Mouse (Mus musculus): ENCODE data around the gene Kxd1. TPM values are rescaled to one million over a fixed set of nuclear protein-coding genes. Genes with fewer than 3 reads are reported as not detected.

Kxd1 gene
- polyA plus RNA-seq, 1 experiment, result 64.4 TPM

GRCm38 (mm10) chr8:70481908-70482307 lies 45.8 kb downstream of the Kxd1 start:
- H3K4me3 ChIP-seq (ENCODE audit: insufficient read depth, low read length), result no peak overlapping the region
- no peak overlapping the region for H3K27ac ChIP-seq (ENCODE audit: insufficient read depth, low read length)
- H3K4me1 ChIP-seq (ENCODE audit: control insufficient read depth, insufficient read depth, low read length), result peaks cover 8% of the 10 kb centered on the region
- no peak for TF ChIP-seq POLR2A (IDR thresholded peaks at IDR 0.05; ENCODE audit: extremely low read depth, insufficient read depth, low read length)
- no peak for TF ChIP-seq CTCF (IDR thresholded peaks at IDR 0.05; ENCODE audit: extremely low read depth, insufficient read depth, low read length)

DNA sequence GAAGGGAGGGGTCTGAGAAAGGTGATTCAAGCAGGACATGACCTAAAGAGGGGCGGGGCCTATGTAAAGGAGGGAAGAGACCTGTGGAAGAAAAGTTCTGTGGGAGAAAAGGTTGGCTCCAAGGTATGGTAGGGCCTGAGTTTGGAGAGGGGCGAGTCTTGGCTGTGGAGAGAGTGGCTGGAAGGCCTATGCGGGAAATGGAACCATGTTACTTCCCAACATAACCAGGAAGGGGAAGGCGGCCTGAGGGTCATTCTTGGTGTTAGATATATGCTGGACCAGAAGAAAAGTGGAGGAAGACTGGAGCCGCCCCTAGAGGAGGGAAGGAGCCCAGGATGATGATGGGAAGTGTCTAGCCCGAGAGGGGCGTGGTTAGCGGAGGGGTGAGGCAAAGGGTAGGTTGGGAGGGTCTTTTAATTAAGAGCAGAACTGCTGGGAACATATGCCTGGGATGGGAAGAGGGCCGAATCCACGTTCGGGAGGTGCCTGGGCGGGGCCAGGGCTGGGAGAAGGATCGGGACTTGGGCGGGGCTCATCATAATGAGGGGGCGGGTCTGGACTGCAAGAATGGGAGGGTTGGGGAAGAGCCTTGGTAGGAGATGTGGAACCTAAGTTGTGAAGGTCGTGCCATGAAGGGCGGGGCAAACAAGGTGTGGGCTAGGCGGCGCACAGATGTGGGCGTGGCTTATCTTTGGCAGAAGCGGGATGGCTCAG lies 50.3 kb downstream of the Kxd1 start:
- TF ChIP-seq CTCF (IDR thresholded peaks at IDR 0.05; ENCODE audit: extremely low read depth, insufficient read depth, low read length) (no peak), POLR2A (IDR thresholded peaks at IDR 0.05; ENCODE audit: extremely low read depth, insufficient read depth, low read length) (no peak)
- peaks cover 6% of the 10 kb centered on the region for H3K4me1 ChIP-seq (ENCODE audit: control insufficient read depth, insufficient read depth, low read length)

DNA sequence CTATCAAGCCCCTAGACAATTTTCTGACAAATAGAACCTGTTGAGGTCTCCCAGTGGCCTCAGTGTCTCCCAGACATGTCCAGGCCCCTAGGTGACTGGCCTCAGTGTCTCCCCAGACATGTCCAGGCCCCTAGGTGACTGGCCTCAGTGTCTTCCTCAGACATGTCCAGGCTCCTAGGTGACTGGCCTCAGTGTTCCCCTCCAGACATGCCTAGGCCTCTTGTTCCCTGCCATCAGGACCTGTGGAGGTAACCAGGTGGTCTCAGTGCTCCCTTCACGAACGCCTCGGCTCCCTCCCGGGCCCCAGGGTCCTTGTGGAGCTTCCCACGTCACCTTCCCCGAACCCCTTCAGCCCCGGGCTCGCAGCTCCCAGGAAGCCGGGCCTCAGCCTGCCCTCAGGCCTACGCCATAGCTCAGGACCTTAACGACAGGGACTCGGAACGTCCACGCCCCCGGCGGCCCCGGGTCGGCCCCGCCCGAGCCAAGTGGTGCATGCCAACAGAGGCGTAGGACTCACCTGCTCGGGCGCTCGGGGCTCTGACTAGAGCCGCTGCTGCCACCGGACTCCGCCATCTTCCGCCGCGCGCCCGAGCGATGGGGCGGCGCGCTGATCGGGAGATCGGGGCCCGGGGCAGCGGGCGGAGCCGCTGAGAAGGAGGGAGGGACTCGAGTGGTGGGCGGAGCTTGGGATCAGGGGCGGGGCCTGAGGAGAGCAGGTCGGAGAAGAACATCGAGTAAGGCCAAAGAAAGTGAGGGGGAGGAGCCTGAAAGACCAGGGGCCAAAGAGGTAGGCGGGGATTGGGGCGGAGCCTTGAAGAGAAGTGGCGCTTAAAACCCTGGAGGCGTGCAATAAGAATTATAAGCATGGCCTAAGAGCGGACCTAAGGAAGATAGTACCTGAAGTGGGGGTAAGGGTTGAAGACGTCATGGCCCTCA lies 51.2 kb downstream of the Kxd1 start, which contains the start of gene Klhl26:
Klhl26 (minus strand) TSS at position 636 of the 936 bp plus-strand sequence.
- peak within 1 kb of the TSS; percentile 72 for H3K4me3 ChIP-seq (ENCODE audit: insufficient read depth, low read length)
- H3K4me1 ChIP-seq (ENCODE audit: control insufficient read depth, insufficient read depth, low read length), result peaks cover 2% of the 10 kb centered on the region
- no peak for TF ChIP-seq CTCF (IDR thresholded peaks at IDR 0.05; ENCODE audit: extremely low read depth, insufficient read depth, low read length)
- H3K27ac ChIP-seq (ENCODE audit: insufficient read depth, low read length), result no peak within 1 kb of the TSS

More for the DNA sequence above, 50.3 kb downstream of the Kxd1 start:
- peak overlapping the region; percentile 72 for H3K4me3 ChIP-seq (ENCODE audit: insufficient read depth, low read length)
- no peak overlapping the region for H3K27ac ChIP-seq (ENCODE audit: insufficient read depth, low read length)

GRCm38 (mm10) chr8:70471856-70472255 lies 55.9 kb downstream of the Kxd1 start:
- H3K4me3 ChIP-seq (ENCODE audit: insufficient read depth, low read length), result no peak overlapping the region
- peaks cover 10% of the 10 kb centered on the region for H3K4me1 ChIP-seq (ENCODE audit: control insufficient read depth, insufficient read depth, low read length)
- no peak for TF ChIP-seq CTCF (IDR thresholded peaks at IDR 0.05; ENCODE audit: extremely low read depth, insufficient read depth, low read length)
- TF ChIP-seq POLR2A (IDR thresholded peaks at IDR 0.05; ENCODE audit: extremely low read depth, insufficient read depth, low read length), result no peak
- no peak overlapping the region for H3K27ac ChIP-seq (ENCODE audit: insufficient read depth, low read length)

- H3K4me1 ChIP-seq (ENCODE audit: control insufficient read depth, insufficient read depth, low read length), result peaks cover 10% of the 10 kb centered on the region
- H3K4me3 ChIP-seq (ENCODE audit: insufficient read depth, low read length), result no peak overlapping the region
- TF ChIP-seq CTCF (IDR thresholded peaks at IDR 0.05; ENCODE audit: extremely low read depth, insufficient read depth, low read length) (no peak), POLR2A (IDR thresholded peaks at IDR 0.05; ENCODE audit: extremely low read depth, insufficient read depth, low read length) (no peak)
- H3K27ac ChIP-seq (ENCODE audit: insufficient read depth, low read length), result no peak overlapping the region; the same call in 1 of the 2 replicates
Observed at GRCm38 (mm10) chr8:70469938-70470337, 57.8 kb downstream of the Kxd1 start.

GRCm38 (mm10) chr8:70469295-70469916 lies 58.4 kb downstream of the Kxd1 start:
- Histone ChIP-seq H3K27ac (ENCODE audit: insufficient read depth, low read length) (peak overlapping the region; percentile 16; the same call in 1 of the 2 replicates), H3K4me1 (ENCODE audit: control insufficient read depth, insufficient read depth, low read length) (peaks cover 10% of the 10 kb centered on the region), H3K4me3 (ENCODE audit: insufficient read depth, low read length) (no peak overlapping the region)
- no peak for TF ChIP-seq CTCF (IDR thresholded peaks at IDR 0.05; ENCODE audit: extremely low read depth, insufficient read depth, low read length)
- TF ChIP-seq POLR2A (IDR thresholded peaks at IDR 0.05; ENCODE audit: extremely low read depth, insufficient read depth, low read length), result no peak

DNA sequence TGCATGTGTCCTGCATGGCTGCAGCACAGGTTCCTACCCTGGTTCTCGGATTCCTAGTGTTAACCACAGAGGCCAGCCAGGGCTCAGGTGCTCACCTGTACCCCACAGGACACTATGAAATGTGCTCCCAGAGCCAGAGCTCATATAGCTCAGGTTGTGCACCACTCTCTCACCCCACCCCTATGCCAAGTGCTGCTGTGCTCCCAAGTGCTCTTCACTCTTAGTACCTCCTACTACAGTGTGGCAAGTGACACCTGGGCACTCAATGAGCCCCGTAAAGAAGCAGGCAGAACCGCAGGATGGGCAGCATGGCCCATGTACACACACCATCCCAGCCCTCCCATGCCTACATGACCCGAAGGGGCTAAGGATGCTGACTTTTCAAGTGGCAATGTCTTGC lies 59.0 kb downstream of the Kxd1 start:
- Histone ChIP-seq H3K27ac (ENCODE audit: insufficient read depth, low read length) (no peak overlapping the region), H3K4me3 (ENCODE audit: insufficient read depth, low read length) (no peak overlapping the region), H3K4me1 (ENCODE audit: control insufficient read depth, insufficient read depth, low read length) (peaks cover 16% of the 10 kb centered on the region)
- TF ChIP-seq POLR2A (IDR thresholded peaks at IDR 0.05; ENCODE audit: extremely low read depth, insufficient read depth, low read length) (no peak), CTCF (IDR thresholded peaks at IDR 0.05; ENCODE audit: extremely low read depth, insufficient read depth, low read length) (no peak)

- TF ChIP-seq POLR2A (IDR thresholded peaks at IDR 0.05; ENCODE audit: extremely low read depth, insufficient read depth, low read length) (no peak), CTCF (IDR thresholded peaks at IDR 0.05; ENCODE audit: extremely low read depth, insufficient read depth, low read length) (no peak)
- H3K4me1 ChIP-seq (ENCODE audit: control insufficient read depth, insufficient read depth, low read length), result peaks cover 21% of the 10 kb centered on the region
- H3K4me3 ChIP-seq (ENCODE audit: insufficient read depth, low read length), result no peak overlapping the region
- no peak overlapping the region for H3K27ac ChIP-seq (ENCODE audit: insufficient read depth, low read length)
Observed at GRCm38 (mm10) chr8:70467907-70468306, 59.8 kb downstream of the Kxd1 start.

- no peak overlapping the region for H3K27ac ChIP-seq (ENCODE audit: insufficient read depth, low read length)
- H3K4me1 ChIP-seq (ENCODE audit: control insufficient read depth, insufficient read depth, low read length), result peaks cover 24% of the 10 kb centered on the region
- no peak overlapping the region for H3K4me3 ChIP-seq (ENCODE audit: insufficient read depth, low read length)
- TF ChIP-seq POLR2A (IDR thresholded peaks at IDR 0.05; ENCODE audit: extremely low read depth, insufficient read depth, low read length), result no peak
Observed at GRCm38 (mm10) chr8:70467229-70467725, 60.5 kb downstream of the Kxd1 start.
